ENCODE assay signal across 34 mouse cellular contexts in the genomic region with DNA sequence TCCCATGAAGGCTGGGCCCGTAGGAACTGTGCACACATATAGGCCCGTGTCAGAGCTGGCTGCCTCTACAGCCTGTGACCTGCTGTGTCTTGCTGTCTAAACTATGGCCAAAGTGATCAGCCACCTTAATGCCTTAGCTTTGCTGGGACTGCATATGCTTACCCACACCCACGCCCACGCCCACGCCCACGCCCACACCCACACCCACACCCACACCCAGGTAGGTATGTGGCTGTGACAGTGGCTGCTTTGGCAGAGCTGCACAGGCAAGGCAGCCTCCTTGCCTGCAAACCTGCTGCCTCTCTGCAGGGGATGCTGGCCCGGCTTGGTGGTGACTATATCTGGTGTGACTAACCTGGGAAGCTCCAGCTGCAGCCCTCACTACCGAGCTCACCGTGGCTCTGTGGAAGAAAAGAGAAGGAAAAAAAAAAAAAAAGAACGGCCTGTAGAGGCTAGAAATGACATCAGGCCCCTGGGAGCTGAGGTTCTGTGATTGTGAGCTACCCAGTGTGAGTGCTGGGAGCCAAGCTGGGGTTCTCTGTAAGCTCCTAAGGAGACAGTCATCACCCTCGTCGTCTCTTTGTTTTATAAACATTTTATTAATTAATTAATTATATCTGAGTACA. TPM values are rescaled to one million over a fixed set of nuclear protein-coding genes. Genes with fewer than 3 reads are reported as not detected.
DNase-seq lines count a peak whose midpoint lies in the region; ATAC-seq and TF ChIP-seq lines count a peak whose summit lies in the region.
"Had no signal": no experiment of that assay in that cellular context is flagged by ENCODE, and none has a peak within 500 bp of the region (broad histone marks: within the 10 kb centered on the region; RNA-seq: fewer than 3 reads in every experiment).

No protein-coding gene starts in this region.

- peaks cover 19% of the 10 kb centered on the region for H3K27me3 ChIP-seq in liver, embryonic 12.5 days (replicated peaks)
- no peaks in the 10 kb centered on the region for H3K27me3 ChIP-seq in liver, postnatal 0 days (ENCODE audit: insufficient read depth, low read length)
- H3K27me3 ChIP-seq in midbrain, embryonic 10.5 days (ENCODE audit: low read depth, poor library complexity, severe bottlenecking): no peaks in the 10 kb centered on the region
- H3K27me3 ChIP-seq: hindbrain, embryonic 12.5 days; intestine, embryonic 15.5 days; limb, embryonic 13.5 days; neural tube, embryonic 12.5 days had no signal

- TF ChIP-seq EP300 in liver, postnatal 0 days (IDR thresholded peaks at IDR 0.05; ENCODE audit: low read depth): no peak

- peak overlapping the region; percentile 16 for H3K27ac ChIP-seq in liver, embryonic 12.5 days
- H3K27ac ChIP-seq in liver, postnatal 0 days (ENCODE audit: low read depth): no peak overlapping the region
- H3K27ac ChIP-seq in midbrain, embryonic 10.5 days (replicated peaks): no peak overlapping the region
- H3K27ac ChIP-seq: hindbrain, embryonic 12.5 days; hindbrain, postnatal 0 days; intestine, embryonic 15.5 days; layer of hippocampus, adult 2 months; left cerebral cortex, adult 2 months; limb, embryonic 13.5 days; macrophage; neural tube, embryonic 12.5 days had no signal

- DNase-seq in 3134 (ENCODE audit: extremely low read depth, insufficient read length, low spot score): peak; percentile 44
- peak; percentile 14 for DNase-seq in c-Kit-positive CD71-positive TER-119-negative erythroid progenitor cells, embryonic 14.5 days (ENCODE audit: low read depth)
- peak; percentile 38 for DNase-seq in liver, postnatal 0 days
- no peak for DNase-seq in midbrain, embryonic 10.5 days (ENCODE audit: low spot score)
- no peak for DNase-seq in adrenal gland, postnatal 36 days
- DNase-seq in natural killer cell, adult 2 months (ENCODE audit: low spot score in 2 of 2): no peak
- no peak for DNase-seq in MN1 (ENCODE audit: low spot score)
- DNase-seq: adrenal gland, adult 8-10 months; B cell, adult 2 months; cerebellum, adult 18-20 months; cerebellum, postnatal 10 days; gastrocnemius, postnatal 36 days; heart, adult 18-20 months; heart, postnatal 36 days; kidney, adult 2 months; kidney, postnatal 36 days; lung, adult 2 months; lung, postnatal 10 days; right cerebral cortex, postnatal 4 days; thymus, adult 2 months; thymus, postnatal 36 days had no signal

- TF ChIP-seq CTCF in liver, postnatal 0 days (IDR thresholded peaks at IDR 0.05; ENCODE audit: low read depth): no peak

- WGBS in liver, embryonic 12.5 days (ENCODE audit: insufficient replicate concordance): 66% methylated on average over 12 of the region's 12 CpGs
- 76% methylated on average over 12 of the region's 12 CpGs for WGBS in liver, postnatal 0 days (ENCODE audit: insufficient replicate concordance)
- WGBS in midbrain, embryonic 10.5 days: 83% methylated on average over 12 of the region's 12 CpGs

- peak; percentile 64 for ATAC-seq in liver, embryonic 12.5 days
- no peak for ATAC-seq in liver, postnatal 0 days
- ATAC-seq: forebrain, embryonic 16.5 days; hindbrain, postnatal 0 days; intestine, embryonic 15.5 days; midbrain, embryonic 16.5 days had no signal

- no peak overlapping the region for H3K9ac ChIP-seq in liver, embryonic 12.5 days
- H3K9ac ChIP-seq in liver, postnatal 0 days (replicated peaks): no peak overlapping the region
- H3K9ac ChIP-seq: hindbrain, embryonic 12.5 days; intestine, embryonic 15.5 days; limb, embryonic 13.5 days; neural tube, embryonic 12.5 days had no signal

- H3K36me3 ChIP-seq in liver, embryonic 12.5 days: no peaks in the 10 kb centered on the region
- no peaks in the 10 kb centered on the region for H3K36me3 ChIP-seq in liver, postnatal 0 days (replicated peaks; ENCODE audit: insufficient read depth, low read length)
- H3K36me3 ChIP-seq in midbrain, embryonic 10.5 days: no peaks in the 10 kb centered on the region
- H3K36me3 ChIP-seq: hindbrain, embryonic 12.5 days; intestine, embryonic 15.5 days; limb, embryonic 13.5 days; neural tube, embryonic 12.5 days had no signal

- peaks cover 5% of the 10 kb centered on the region for H3K9me3 ChIP-seq in liver, embryonic 12.5 days (replicated peaks)
- no peaks in the 10 kb centered on the region for H3K9me3 ChIP-seq in liver, postnatal 0 days (ENCODE audit: low read length)
- no peaks in the 10 kb centered on the region for H3K9me3 ChIP-seq in midbrain, embryonic 10.5 days (replicated peaks)
- H3K9me3 ChIP-seq: hindbrain, embryonic 12.5 days; intestine, embryonic 15.5 days; limb, embryonic 13.5 days; neural tube, embryonic 12.5 days had no signal

- peaks cover 46% of the 10 kb centered on the region for H3K4me1 ChIP-seq in liver, embryonic 12.5 days
- no peaks in the 10 kb centered on the region for H3K4me1 ChIP-seq in liver, postnatal 0 days (ENCODE audit: insufficient read depth)
- peaks cover 15% of the 10 kb centered on the region for H3K4me1 ChIP-seq in midbrain, embryonic 10.5 days

- no peak overlapping the region for H3K4me3 ChIP-seq in liver, embryonic 12.5 days
- no peak overlapping the region for H3K4me3 ChIP-seq in liver, postnatal 0 days (ENCODE audit: low read depth, low read length)
- no peak overlapping the region for H3K4me3 ChIP-seq in midbrain, embryonic 10.5 days
- H3K4me3 ChIP-seq: hindbrain, embryonic 12.5 days; intestine, embryonic 15.5 days; layer of hippocampus, adult 2 months; left cerebral cortex, adult 2 months; limb, embryonic 13.5 days; neural tube, embryonic 12.5 days had no signal

- H3K4me2 ChIP-seq in liver, embryonic 12.5 days: peak overlapping the region; percentile 43
- H3K4me2 ChIP-seq in liver, postnatal 0 days (ENCODE audit: low read depth, low read length): no peak overlapping the region
- H3K4me2 ChIP-seq: heart, embryonic 11.5 days; hindbrain, embryonic 12.5 days; intestine, embryonic 15.5 days; limb, embryonic 13.5 days; neural tube, embryonic 12.5 days had no signal

RNA-seq across cellular contexts. Expression of a gene that starts 16.2 kb away (rescaled TPM):
- polyA plus RNA-seq in liver, embryonic 12.5 days (2016; fragmentation: Nextera tagmentation; extraction: Ambion mirVana): 0.13 TPM in 1 of 2 replicates, not detected in the other
- polyA plus RNA-seq in liver, postnatal 0 days (2015; fragmentation: Nextera tagmentation; extraction: Ambion mirVana): 0.06 and 0.34 TPM in 2 replicates
- polyA plus RNA-seq in midbrain, embryonic 10.5 days (2016; fragmentation: Nextera tagmentation; extraction: Ambion mirVana): 0.29 TPM in 1 of 2 replicates, not detected in the other
- 1 to 10 TPM in 1 of 2 experiments, under 1 TPM in 1; 0.82 to 3.7 TPM for total RNA-seq in adrenal gland, postnatal 36 days (2021)
- total RNA-seq: common myeloid progenitor, adult 5-6 weeks; hindbrain, postnatal 0 days had no signal
- polyA plus RNA-seq: forebrain, embryonic 16.5 days; macrophage had no signal

RNA-seq across cellular contexts. Expression of a gene that starts 20.5 kb away (rescaled TPM):
- 13.1 and 13.9 TPM in 2 replicates for polyA plus RNA-seq in liver, embryonic 12.5 days (2016; fragmentation: Nextera tagmentation; extraction: Ambion mirVana)
- polyA plus RNA-seq in liver, postnatal 0 days (2015; fragmentation: Nextera tagmentation; extraction: Ambion mirVana): 4.7 and 5.2 TPM in 2 replicates
- 16.4 and 20.8 TPM in 2 replicates for polyA plus RNA-seq in midbrain, embryonic 10.5 days (2016; fragmentation: Nextera tagmentation; extraction: Ambion mirVana)
- total RNA-seq in adrenal gland, postnatal 36 days (2021): 10 to 100 TPM; 66.5 to 76.6 TPM

RNA-seq across cellular contexts. Expression of a gene that starts 50.1 kb away (rescaled TPM):
- 254 and 262 TPM in 2 replicates for polyA plus RNA-seq in liver, embryonic 12.5 days (2016; fragmentation: Nextera tagmentation; extraction: Ambion mirVana)
- polyA plus RNA-seq in liver, postnatal 0 days (2015; fragmentation: Nextera tagmentation; extraction: Ambion mirVana): 101 and 107 TPM in 2 replicates
- 404 and 411 TPM in 2 replicates for polyA plus RNA-seq in midbrain, embryonic 10.5 days (2016; fragmentation: Nextera tagmentation; extraction: Ambion mirVana)
- total RNA-seq in adrenal gland, postnatal 36 days (2021): 100 to 1,000 TPM; 245 to 370 TPM

Comparison
In these comparisons a context has a peak if more than half of its experiments do, and no peak if none do; other contexts are left out.
1. DNase-seq: peak in 3134 (single experiment), c-Kit-positive CD71-positive TER-119-negative erythroid progenitor cells, embryonic 14.5 days (single experiment) and liver, postnatal 0 days (single experiment); none in midbrain, embryonic 10.5 days (single experiment), adrenal gland, postnatal 36 days (0 of 2), natural killer cell, adult 2 months (0 of 2) and MN1 (single experiment).